Mouse (Mus musculus): ENCODE data around the gene Tcp11l2. TPM values are rescaled to one million over a fixed set of nuclear protein-coding genes. Genes with fewer than 3 reads are reported as not detected.

Gene Tcp11l2
- total RNA-seq, 1 experiment from 2014 or later, result 57.3 TPM

GRCm38 (mm10) chr10:84639525-84640287 is 63.3 kb downstream of the Tcp11l2 start:
- ATAC-seq (replicated peaks; ENCODE audit: insufficient number of reproducible peaks, low FRiP score, low TSS enrichment, poor library complexity, severe bottlenecking), result no peak

- ATAC-seq (replicated peaks; ENCODE audit: insufficient number of reproducible peaks, low FRiP score, low TSS enrichment, poor library complexity, severe bottlenecking), result no peak
Observed at GRCm38 (mm10) chr10:84640861-84641260, 64.4 kb downstream of the Tcp11l2 start.

GRCm38 (mm10) chr10:84641576-84641975 is 65.2 kb downstream of the Tcp11l2 start:
- ATAC-seq (replicated peaks; ENCODE audit: insufficient number of reproducible peaks, low FRiP score, low TSS enrichment, poor library complexity, severe bottlenecking), result no peak

- no peak for ATAC-seq (replicated peaks; ENCODE audit: insufficient number of reproducible peaks, low FRiP score, low TSS enrichment, poor library complexity, severe bottlenecking)
Observed at GRCm38 (mm10) chr10:84645940-84646339, 69.5 kb downstream of the Tcp11l2 start.

- peak; percentile 74 for ATAC-seq (replicated peaks; ENCODE audit: insufficient number of reproducible peaks, low FRiP score, low TSS enrichment, poor library complexity, severe bottlenecking)
Observed at GRCm38 (mm10) chr10:84646506-84647102, 70.2 kb downstream of the Tcp11l2 start.

- ATAC-seq (replicated peaks; ENCODE audit: insufficient number of reproducible peaks, low FRiP score, low TSS enrichment, poor library complexity, severe bottlenecking), result no peak
Observed at GRCm38 (mm10) chr10:84647264-84647663, 70.8 kb downstream of the Tcp11l2 start.

GRCm38 (mm10) chr10:84648911-84649310 is 72.5 kb downstream of the Tcp11l2 start:
- no peak for ATAC-seq (replicated peaks; ENCODE audit: insufficient number of reproducible peaks, low FRiP score, low TSS enrichment, poor library complexity, severe bottlenecking)

- no peak for ATAC-seq (replicated peaks; ENCODE audit: insufficient number of reproducible peaks, low FRiP score, low TSS enrichment, poor library complexity, severe bottlenecking)
Observed at GRCm38 (mm10) chr10:84654029-84654428, 77.6 kb downstream of the Tcp11l2 start.

- no peak for ATAC-seq (replicated peaks; ENCODE audit: insufficient number of reproducible peaks, low FRiP score, low TSS enrichment, poor library complexity, severe bottlenecking)
Observed at GRCm38 (mm10) chr10:84654731-84655130, 78.3 kb downstream of the Tcp11l2 start.

GRCm38 (mm10) chr10:84656618-84657017 is 80.2 kb downstream of the Tcp11l2 start:
- ATAC-seq (replicated peaks; ENCODE audit: insufficient number of reproducible peaks, low FRiP score, low TSS enrichment, poor library complexity, severe bottlenecking), result no peak

- ATAC-seq (replicated peaks; ENCODE audit: insufficient number of reproducible peaks, low FRiP score, low TSS enrichment, poor library complexity, severe bottlenecking), result no peak
Observed at GRCm38 (mm10) chr10:84657437-84658087, 81.1 kb downstream of the Tcp11l2 start.

- ATAC-seq (replicated peaks; ENCODE audit: insufficient number of reproducible peaks, low FRiP score, low TSS enrichment, poor library complexity, severe bottlenecking), result no peak
Observed at GRCm38 (mm10) chr10:84658088-84658848, 81.8 kb downstream of the Tcp11l2 start.

GRCm38 (mm10) chr10:84659281-84659680 is 82.9 kb downstream of the Tcp11l2 start:
- no peak for ATAC-seq (replicated peaks; ENCODE audit: insufficient number of reproducible peaks, low FRiP score, low TSS enrichment, poor library complexity, severe bottlenecking)

- no peak for ATAC-seq (replicated peaks; ENCODE audit: insufficient number of reproducible peaks, low FRiP score, low TSS enrichment, poor library complexity, severe bottlenecking)
Observed at GRCm38 (mm10) chr10:84662138-84662537, 85.7 kb downstream of the Tcp11l2 start.

Other genes starting within 250 kb of the Tcp11l2 start
- gene Nuak1, start 136.0 kb upstream of the Tcp11l2 start, total RNA-seq (2017), result 0.29 to 0.48 TPM in 2 of 3 replicates, not detected in the other
- 11.0 to 16.6 TPM (median 12.2 TPM) in 3 replicates for gene Ckap4, start 42.6 kb upstream of the Tcp11l2 start, total RNA-seq (2017)
- gene Polr3b, start 45.7 kb downstream of the Tcp11l2 start, total RNA-seq (2017), result 19.0 to 55.1 TPM (median 25.8 TPM) in 3 replicates
- gene Rfx4, start 179.4 kb downstream of the Tcp11l2 start, total RNA-seq (2017), result not detected in 3 replicates